Mouse (Mus musculus): Measurements from ENCODE around the gene Ak8. TPM values are rescaled to one million over a fixed set of nuclear protein-coding genes. Genes with fewer than 3 reads are reported as not detected.

Ak8 gene
- 0.70 and 1.1 TPM in 2 replicates for polyA plus RNA-seq (2016; fragmentation: Nextera tagmentation; extraction: Ambion mirVana)

GRCm38 (mm10) chr2:28699361-28700335 is at the start of gene Ak8, which contains the start of gene Spaca9:
Gene Ak8, plus strand, starts transcription at chr2:28700164.
Gene Spaca9, minus strand, starts transcription at chr2:28699727.
- Histone ChIP-seq H3K9me3 (no peaks in the 10 kb centered on the region), H3K27me3 (replicated peaks; ENCODE audit: low read depth, poor library complexity, severe bottlenecking) (no peaks in the 10 kb centered on the region), H3K36me3 (replicated peaks) (no peaks in the 10 kb centered on the region), H3K4me3 (peak within 1 kb of the TSS; percentile 75), H3K4me1 (peaks cover 33% of the 10 kb centered on the region), H3K27ac (replicated peaks) (peak within 1 kb of the TSS; percentile 82)
- DNase-seq (ENCODE audit: low spot score): peak; percentile 90
- 1% methylated on average over 53 of the region's 53 CpGs for WGBS

DNA sequence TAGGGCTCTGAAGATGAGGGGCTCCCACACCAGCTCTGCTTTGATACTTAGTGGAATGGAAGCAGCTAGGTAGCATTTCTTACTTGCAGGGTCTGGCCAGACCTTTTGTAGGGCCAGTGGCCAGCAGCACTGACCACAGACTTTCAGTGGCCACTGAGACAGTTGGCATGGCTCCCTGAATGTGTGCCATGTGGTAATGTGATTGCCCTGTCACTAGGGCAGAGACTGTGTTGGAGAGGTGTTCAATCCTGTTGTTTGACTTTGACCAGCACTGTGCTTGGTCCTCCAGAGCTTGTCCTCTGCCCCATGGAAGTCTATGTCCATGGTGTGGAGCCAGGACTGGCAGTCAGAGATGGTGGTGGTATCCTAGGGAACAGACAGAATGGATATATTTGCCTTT is 49.4 kb upstream of the Ak8 start:
- Histone ChIP-seq H3K4me1 (no peaks in the 10 kb centered on the region), H3K9me3 (no peaks in the 10 kb centered on the region), H3K4me3 (no peak overlapping the region), H3K27me3 (replicated peaks; ENCODE audit: low read depth, poor library complexity, severe bottlenecking) (no peaks in the 10 kb centered on the region), H3K27ac (replicated peaks) (no peak overlapping the region), H3K36me3 (replicated peaks) (peaks cover 18% of the 10 kb centered on the region)
- no peak for DNase-seq (ENCODE audit: low spot score)

DNA sequence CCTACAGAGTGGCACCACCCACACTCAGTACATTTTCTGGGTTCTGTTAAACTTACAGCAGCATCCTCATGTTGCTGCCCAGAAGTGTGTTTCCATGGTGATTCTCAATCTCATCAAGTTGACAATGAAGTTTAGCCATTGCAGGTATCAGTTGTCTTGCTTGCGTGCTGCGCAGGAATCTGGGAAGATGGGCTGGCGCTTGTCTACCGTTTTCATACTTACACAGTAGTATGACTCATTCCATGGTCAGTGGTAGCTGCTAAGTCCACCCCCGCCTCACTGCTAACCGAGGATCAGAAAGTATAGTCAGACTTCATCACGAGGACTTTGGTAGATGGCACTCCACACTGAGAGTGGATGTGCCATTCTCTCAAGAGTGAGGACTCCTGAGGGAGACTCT is 46.6 kb upstream of the Ak8 start:
- no peak overlapping the region for H3K4me3 ChIP-seq
- H3K9me3 ChIP-seq: no peaks in the 10 kb centered on the region
- 93% methylated on average over 7 of the region's 7 CpGs for WGBS
- H3K4me1 ChIP-seq: no peaks in the 10 kb centered on the region
- H3K27ac ChIP-seq (replicated peaks): no peak overlapping the region
- peaks cover 41% of the 10 kb centered on the region for H3K36me3 ChIP-seq (replicated peaks)
- H3K27me3 ChIP-seq (replicated peaks; ENCODE audit: low read depth, poor library complexity, severe bottlenecking): no peaks in the 10 kb centered on the region
- no peak for DNase-seq (ENCODE audit: low spot score)

DNA sequence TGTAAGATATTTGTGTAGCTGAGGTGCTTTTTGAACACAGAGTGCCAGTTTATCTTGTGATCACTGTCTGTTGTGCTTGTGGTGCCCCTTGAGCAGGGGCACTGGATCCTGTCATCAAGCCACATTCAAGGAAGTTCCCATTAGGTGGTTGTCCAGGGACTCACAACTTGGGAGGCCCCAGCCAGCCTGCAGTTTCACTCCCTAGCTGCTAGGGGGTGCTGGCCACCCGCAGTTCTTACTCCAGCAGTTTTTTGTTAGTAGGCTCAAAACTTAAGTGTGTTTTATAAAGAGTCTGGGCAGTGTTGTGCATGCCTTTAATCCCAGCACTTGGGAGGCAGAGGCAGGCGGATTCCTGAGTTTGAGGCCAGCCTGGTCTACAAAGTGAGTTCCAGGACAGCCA is 45.7 kb upstream of the Ak8 start:
- H3K4me1 ChIP-seq: no peaks in the 10 kb centered on the region
- H3K27ac ChIP-seq (replicated peaks): no peak overlapping the region
- no peaks in the 10 kb centered on the region for H3K9me3 ChIP-seq
- DNase-seq (ENCODE audit: low spot score): peak; percentile 40
- H3K27me3 ChIP-seq (replicated peaks; ENCODE audit: low read depth, poor library complexity, severe bottlenecking): no peaks in the 10 kb centered on the region
- no peak overlapping the region for H3K4me3 ChIP-seq
- 59% methylated on average over 2 of the region's 2 CpGs for WGBS
- peaks cover 51% of the 10 kb centered on the region for H3K36me3 ChIP-seq (replicated peaks)

- H3K4me3 ChIP-seq: no peak overlapping the region
- no peak overlapping the region for H3K27ac ChIP-seq (replicated peaks)
- no peak for DNase-seq (ENCODE audit: low spot score)
- H3K4me1 ChIP-seq: no peaks in the 10 kb centered on the region
- H3K9me3 ChIP-seq: no peaks in the 10 kb centered on the region
- H3K27me3 ChIP-seq (replicated peaks; ENCODE audit: low read depth, poor library complexity, severe bottlenecking): no peaks in the 10 kb centered on the region
- peaks cover 70% of the 10 kb centered on the region for H3K36me3 ChIP-seq (replicated peaks)
- WGBS: 74% methylated on average over 8 of the region's 8 CpGs
Observed at GRCm38 (mm10) chr2:28656216-28656615, 43.7 kb upstream of the Ak8 start.

- H3K27ac ChIP-seq (replicated peaks): no peak overlapping the region
- H3K4me1 ChIP-seq: no peaks in the 10 kb centered on the region
- 89% methylated on average over 3 of the region's 3 CpGs for WGBS
- peaks cover 100% of the 10 kb centered on the region for H3K36me3 ChIP-seq (replicated peaks)
- H3K27me3 ChIP-seq (replicated peaks; ENCODE audit: low read depth, poor library complexity, severe bottlenecking): no peaks in the 10 kb centered on the region
- DNase-seq (ENCODE audit: low spot score): no peak
- H3K4me3 ChIP-seq: no peak overlapping the region
- H3K9me3 ChIP-seq: no peaks in the 10 kb centered on the region
Observed at GRCm38 (mm10) chr2:28662891-28663290, 37.1 kb upstream of the Ak8 start.

DNA sequence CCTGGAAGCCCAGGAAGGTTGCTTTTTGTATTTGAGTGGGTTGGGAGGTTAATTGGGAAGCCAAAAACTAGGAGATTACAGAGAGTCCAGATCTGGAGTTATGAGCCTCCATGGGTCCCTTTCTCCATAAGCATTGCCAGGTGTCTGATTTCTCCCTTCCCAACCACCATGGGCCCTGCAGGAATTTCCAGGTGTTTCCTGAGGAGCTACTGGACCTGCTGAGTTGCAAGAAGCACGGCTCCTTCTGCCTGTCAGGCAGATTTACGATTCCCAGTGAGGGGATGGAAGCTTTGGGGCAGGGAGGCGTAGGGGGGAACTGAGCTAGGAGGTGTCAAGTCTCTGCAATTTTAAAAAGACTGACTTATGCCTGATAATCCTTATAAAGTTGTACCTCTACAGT is 34.1 kb upstream of the Ak8 start:
- Histone ChIP-seq H3K27me3 (replicated peaks; ENCODE audit: low read depth, poor library complexity, severe bottlenecking) (no peaks in the 10 kb centered on the region), H3K36me3 (replicated peaks) (peaks cover 99% of the 10 kb centered on the region), H3K4me1 (no peaks in the 10 kb centered on the region), H3K9me3 (no peaks in the 10 kb centered on the region), H3K27ac (replicated peaks) (no peak overlapping the region), H3K4me3 (no peak overlapping the region)
- DNase-seq (ENCODE audit: low spot score): no peak
- 87% methylated on average over 3 of the region's 3 CpGs for WGBS

GRCm38 (mm10) chr2:28671438-28671837 is 28.5 kb upstream of the Ak8 start:
- Histone ChIP-seq H3K4me1 (no peaks in the 10 kb centered on the region), H3K27ac (replicated peaks) (no peak overlapping the region), H3K4me3 (no peak overlapping the region), H3K9me3 (no peaks in the 10 kb centered on the region), H3K27me3 (replicated peaks; ENCODE audit: low read depth, poor library complexity, severe bottlenecking) (no peaks in the 10 kb centered on the region), H3K36me3 (replicated peaks) (peaks cover 99% of the 10 kb centered on the region)
- WGBS: 83% methylated on average over 2 of the region's 2 CpGs
- no peak for DNase-seq (ENCODE audit: low spot score)

GRCm38 (mm10) chr2:28676005-28676404 is 24.0 kb upstream of the Ak8 start:
- Histone ChIP-seq H3K36me3 (replicated peaks) (peaks cover 99% of the 10 kb centered on the region), H3K4me1 (no peaks in the 10 kb centered on the region)
- DNase-seq (ENCODE audit: low spot score): no peak

GRCm38 (mm10) chr2:28680710-28681109 is 19.3 kb upstream of the Ak8 start:
- Histone ChIP-seq H3K27ac (replicated peaks) (no peak overlapping the region), H3K4me3 (no peak overlapping the region), H3K9me3 (no peaks in the 10 kb centered on the region), H3K4me1 (no peaks in the 10 kb centered on the region), H3K36me3 (replicated peaks) (peaks cover 99% of the 10 kb centered on the region), H3K27me3 (replicated peaks; ENCODE audit: low read depth, poor library complexity, severe bottlenecking) (no peaks in the 10 kb centered on the region)
- DNase-seq (ENCODE audit: low spot score): no peak
- 53% methylated on average over 4 of the region's 4 CpGs for WGBS

More at GRCm38 (mm10) chr2:28676005-28676404, 24.0 kb upstream of the Ak8 start:
- Histone ChIP-seq H3K27ac (replicated peaks) (no peak overlapping the region), H3K27me3 (replicated peaks; ENCODE audit: low read depth, poor library complexity, severe bottlenecking) (no peaks in the 10 kb centered on the region), H3K4me3 (no peak overlapping the region), H3K9me3 (no peaks in the 10 kb centered on the region)
- WGBS: 94% methylated on average over 8 of the region's 8 CpGs

DNA sequence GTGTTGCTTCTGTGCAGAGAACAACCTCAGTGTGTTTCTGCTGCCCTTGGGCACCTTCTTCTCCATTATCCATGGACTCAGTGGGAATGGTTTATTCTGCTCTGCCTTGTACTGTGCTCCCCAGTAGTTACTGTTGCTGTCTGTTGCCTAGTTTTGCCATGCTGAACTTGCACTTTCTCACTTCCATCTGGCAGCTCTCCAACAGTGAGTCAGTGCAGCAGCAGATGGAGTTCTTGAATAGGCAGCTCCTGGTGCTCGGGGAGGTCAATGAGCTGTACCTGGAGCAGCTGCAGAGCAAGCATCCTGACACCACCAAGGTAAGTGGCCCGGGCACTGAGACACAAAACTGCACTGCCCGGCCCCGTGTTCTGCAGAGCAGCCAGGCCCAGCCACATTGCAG is 18.2 kb upstream of the Ak8 start:
- peaks cover 99% of the 10 kb centered on the region for H3K36me3 ChIP-seq (replicated peaks)
- no peaks in the 10 kb centered on the region for H3K27me3 ChIP-seq (replicated peaks; ENCODE audit: low read depth, poor library complexity, severe bottlenecking)

DNA sequence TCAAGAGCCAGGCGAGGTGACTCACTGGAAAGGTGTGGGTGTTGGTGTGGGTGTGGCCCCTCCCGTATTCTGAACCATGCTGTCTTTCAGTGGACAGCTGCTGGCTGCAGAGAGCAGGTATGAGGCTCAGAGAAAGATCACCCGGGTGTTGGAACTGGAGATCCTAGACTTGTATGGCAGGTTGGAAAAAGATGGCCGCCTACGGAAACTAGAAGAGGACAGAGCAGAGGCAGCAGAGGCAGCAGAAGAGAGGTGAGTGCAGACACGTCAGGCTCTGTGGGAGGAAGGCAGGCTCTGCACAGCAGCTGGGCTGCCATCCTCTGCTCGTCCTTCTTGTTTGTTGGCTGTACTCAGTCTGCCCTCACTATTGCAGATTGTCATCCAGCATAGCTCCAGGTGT is 14.1 kb upstream of the Ak8 start:
- 86% methylated on average over 7 of the region's 7 CpGs for WGBS
- H3K4me3 ChIP-seq: no peak overlapping the region
- H3K36me3 ChIP-seq (replicated peaks): peaks cover 80% of the 10 kb centered on the region
- no peaks in the 10 kb centered on the region for H3K9me3 ChIP-seq
- H3K4me1 ChIP-seq: peaks cover 3% of the 10 kb centered on the region; the same call in 1 of the 2 replicates
- H3K27ac ChIP-seq (replicated peaks): no peak overlapping the region
- DNase-seq (ENCODE audit: low spot score): no peak
- no peaks in the 10 kb centered on the region for H3K27me3 ChIP-seq (replicated peaks; ENCODE audit: low read depth, poor library complexity, severe bottlenecking)

More for the DNA sequence above, 18.2 kb upstream of the Ak8 start:
- 97% methylated on average over 4 of the region's 4 CpGs for WGBS
- H3K27ac ChIP-seq (replicated peaks): no peak overlapping the region
- DNase-seq (ENCODE audit: low spot score): no peak
- no peaks in the 10 kb centered on the region for H3K9me3 ChIP-seq
- no peaks in the 10 kb centered on the region for H3K4me1 ChIP-seq
- no peak overlapping the region for H3K4me3 ChIP-seq

- H3K36me3 ChIP-seq (replicated peaks): peaks cover 54% of the 10 kb centered on the region
- DNase-seq (ENCODE audit: low spot score): peak; percentile 40
- H3K27ac ChIP-seq (replicated peaks): no peak overlapping the region
- WGBS: 48% methylated on average over 3 of the region's 3 CpGs
- H3K27me3 ChIP-seq (replicated peaks; ENCODE audit: low read depth, poor library complexity, severe bottlenecking): no peaks in the 10 kb centered on the region
- no peak overlapping the region for H3K4me3 ChIP-seq
- no peaks in the 10 kb centered on the region for H3K9me3 ChIP-seq
- peaks cover 3% of the 10 kb centered on the region; the same call in 1 of the 2 replicates for H3K4me1 ChIP-seq
Observed at GRCm38 (mm10) chr2:28688431-28688830, 11.5 kb upstream of the Ak8 start.

All from embryonic facial prominence, embryonic 10.5 days (tissue).